ENCODE assay signal across 21 mouse cellular contexts in the genomic region with DNA sequence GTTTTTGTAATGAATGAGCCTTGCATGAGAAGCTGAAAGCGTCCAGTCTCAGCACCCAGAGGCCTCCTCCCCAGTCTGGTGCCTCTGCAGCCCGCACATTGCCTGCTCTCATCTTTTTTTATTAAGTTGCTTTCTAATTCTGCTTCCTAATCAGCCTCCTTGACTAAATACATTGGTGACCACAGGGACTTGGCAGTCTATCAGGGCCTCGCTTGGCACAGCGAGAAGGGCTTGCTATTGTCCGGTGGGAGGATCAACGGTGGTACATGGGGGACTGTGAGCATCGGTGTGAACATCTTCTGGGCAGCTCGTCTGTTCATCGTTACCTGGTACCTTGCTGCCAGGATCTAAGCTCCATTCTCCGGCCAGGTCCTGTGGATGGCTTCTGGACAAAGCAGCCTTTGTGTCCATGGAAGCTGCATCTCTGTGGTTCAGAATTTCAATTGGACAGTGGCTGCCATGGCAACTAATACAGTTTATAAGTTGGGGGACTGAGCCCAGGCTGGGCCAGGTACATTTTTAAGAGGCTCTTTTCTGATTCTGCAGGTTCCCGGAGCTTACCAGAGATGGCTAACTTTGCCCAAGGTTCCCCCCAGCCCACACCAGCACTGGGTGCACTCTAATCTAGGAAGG. TPM values are rescaled to one million over a fixed set of nuclear protein-coding genes. Genes with fewer than 3 reads are reported as not detected.
DNase-seq lines count a peak whose midpoint lies in the region; ATAC-seq lines count a peak whose summit lies in the region.
"Had no signal": no experiment of that assay in that cellular context is flagged by ENCODE, and none has a peak within 500 bp of the region (broad histone marks: within the 10 kb centered on the region; RNA-seq: fewer than 3 reads in every experiment).

No protein-coding gene starts in this region.

- H3K27me3 ChIP-seq in forebrain, embryonic 14.5 days (replicated peaks; ENCODE audit: control insufficient read depth, insufficient read depth, low read length): no peaks in the 10 kb centered on the region
- no peaks in the 10 kb centered on the region for H3K27me3 ChIP-seq in forebrain, embryonic 12.5 days
- no peaks in the 10 kb centered on the region for H3K27me3 ChIP-seq in hindbrain, embryonic 14.5 days (ENCODE audit: control insufficient read depth, insufficient read depth, low read length)
- H3K27me3 ChIP-seq: neural tube, embryonic 13.5 days had no signal

- peak; percentile 39 for DNase-seq in forebrain, embryonic 14.5 days (ENCODE audit: low spot score)
- peak; percentile 43 to 49 for DNase-seq in layer of hippocampus, postnatal 10 days (ENCODE audit: low spot score in 2 of 2)
- no peak for DNase-seq in layer of hippocampus, adult 11-12 months (ENCODE audit: low spot score)
- DNase-seq in Muller cell, postnatal 12 days (ENCODE audit: inconsistent ontology term): peak; percentile 62
- DNase-seq in hindbrain, embryonic 14.5 days (ENCODE audit: low spot score): no peak
- DNase-seq in adrenal gland, adult 8-10 months: no peak
- DNase-seq in B cell, adult 2 months: no peak
- DNase-seq: heart, adult 18-20 months; kidney, adult 18-20 months; kidney, postnatal 14 days; layer of hippocampus, postnatal 36 days; lung, embryonic 14.5 days; thymus, postnatal 25 days had no signal

- H3K4me3 ChIP-seq in forebrain, embryonic 14.5 days (ENCODE audit: low read depth, low read length): no peak overlapping the region
- no peak overlapping the region for H3K4me3 ChIP-seq in forebrain, embryonic 12.5 days (replicated peaks)
- H3K4me3 ChIP-seq in hindbrain, embryonic 14.5 days (replicated peaks; ENCODE audit: low read length): no peak overlapping the region
- H3K4me3 ChIP-seq: embryonic facial prominence, embryonic 15.5 days; heart, embryonic 15.5 days; liver, embryonic 12.5 days; neural tube, embryonic 13.5 days had no signal

- H3K9me3 ChIP-seq in forebrain, embryonic 14.5 days (replicated peaks; ENCODE audit: control insufficient read depth, low read length): no peaks in the 10 kb centered on the region
- no peaks in the 10 kb centered on the region for H3K9me3 ChIP-seq in forebrain, embryonic 12.5 days
- no peaks in the 10 kb centered on the region for H3K9me3 ChIP-seq in hindbrain, embryonic 14.5 days (ENCODE audit: control insufficient read depth, low read length)
- H3K9me3 ChIP-seq: embryonic facial prominence, embryonic 15.5 days; heart, embryonic 15.5 days; liver, embryonic 12.5 days; neural tube, embryonic 13.5 days had no signal

- no peak overlapping the region for H3K9ac ChIP-seq in forebrain, embryonic 14.5 days (ENCODE audit: low read length)
- H3K9ac ChIP-seq in forebrain, embryonic 12.5 days: no peak overlapping the region
- no peak overlapping the region for H3K9ac ChIP-seq in hindbrain, embryonic 14.5 days
- H3K9ac ChIP-seq: embryonic facial prominence, embryonic 15.5 days; heart, embryonic 15.5 days; liver, embryonic 12.5 days; lung, embryonic 14.5 days; neural tube, embryonic 13.5 days had no signal

- peaks cover 8% of the 10 kb centered on the region for H3K4me1 ChIP-seq in forebrain, embryonic 14.5 days (ENCODE audit: control insufficient read depth, insufficient read depth, low read length)
- H3K4me1 ChIP-seq in forebrain, embryonic 12.5 days: peaks cover 19% of the 10 kb centered on the region
- peaks cover 4% of the 10 kb centered on the region; the same call in 1 of the 2 replicates for H3K4me1 ChIP-seq in hindbrain, embryonic 14.5 days (replicated peaks; ENCODE audit: control insufficient read depth, insufficient read depth, low read length)
- H3K4me1 ChIP-seq: liver, embryonic 12.5 days had no signal

- ATAC-seq in forebrain, embryonic 14.5 days: 0 out of 2 replicates have a peak, but pooled peaks have one; percentile 32
- no peak for ATAC-seq in forebrain, embryonic 12.5 days (ENCODE audit: low FRiP score)
- no peak for ATAC-seq in hindbrain, embryonic 14.5 days (ENCODE audit: low FRiP score)
- ATAC-seq: liver, embryonic 12.5 days had no signal

- WGBS in forebrain, embryonic 14.5 days: 33% methylated on average over 11 of the region's 11 CpGs
- 65% methylated on average over 11 of the region's 11 CpGs for WGBS in forebrain, embryonic 12.5 days
- WGBS in hindbrain, embryonic 14.5 days: 54% methylated on average over 11 of the region's 11 CpGs

- no peak overlapping the region for H3K4me2 ChIP-seq in forebrain, embryonic 14.5 days (ENCODE audit: low read length)
- H3K4me2 ChIP-seq in forebrain, embryonic 12.5 days: no peak overlapping the region
- no peak overlapping the region for H3K4me2 ChIP-seq in hindbrain, embryonic 14.5 days (replicated peaks)
- H3K4me2 ChIP-seq: embryonic facial prominence, embryonic 15.5 days; heart, embryonic 15.5 days; liver, embryonic 12.5 days; lung, embryonic 14.5 days; neural tube, embryonic 13.5 days had no signal

- no peaks in the 10 kb centered on the region for H3K36me3 ChIP-seq in forebrain, embryonic 14.5 days (ENCODE audit: control insufficient read depth, insufficient read depth, low read length)
- no peaks in the 10 kb centered on the region for H3K36me3 ChIP-seq in forebrain, embryonic 12.5 days (replicated peaks)
- H3K36me3 ChIP-seq in hindbrain, embryonic 14.5 days (replicated peaks; ENCODE audit: control insufficient read depth, insufficient read depth): no peaks in the 10 kb centered on the region
- H3K36me3 ChIP-seq: embryonic facial prominence, embryonic 15.5 days; heart, embryonic 15.5 days; liver, embryonic 12.5 days; neural tube, embryonic 13.5 days had no signal

- H3K27ac ChIP-seq in forebrain, embryonic 14.5 days (ENCODE audit: low read depth, low read length): 0 out of 2 replicates have a peak overlapping the region, but pooled peaks have one; percentile 39
- H3K27ac ChIP-seq in forebrain, embryonic 12.5 days: no peak overlapping the region
- 0 out of 2 replicates have a peak overlapping the region, but pooled peaks have one; percentile 1 for H3K27ac ChIP-seq in hindbrain, embryonic 14.5 days
- H3K27ac ChIP-seq: embryonic facial prominence, embryonic 15.5 days; heart, embryonic 15.5 days; liver, embryonic 12.5 days; macrophage; neural tube, embryonic 13.5 days had no signal

RNA-seq across cellular contexts. Expression of a gene that starts 14.8 kb away (rescaled TPM):
- polyA plus RNA-seq in forebrain, embryonic 14.5 days (2014; fragmentation: Nextera tagmentation; extraction: Ambion mirVana): 93.2 and 128 TPM in 2 replicates
- polyA plus RNA-seq in forebrain, embryonic 12.5 days (2016; fragmentation: Nextera tagmentation; extraction: Ambion mirVana): 31.4 and 42.6 TPM in 2 replicates
- total RNA-seq in layer of hippocampus, postnatal 10 days (2021): 100 to 1,000 TPM; 106 to 116 TPM
- polyA plus RNA-seq in hindbrain, embryonic 14.5 days (2014; fragmentation: Nextera tagmentation; extraction: Ambion mirVana): 78.4 and 102 TPM in 2 replicates
- total RNA-seq in adrenal gland, adult 8-10 months (2022): 1 to 10 TPM in 2 of 4 experiments, under 1 TPM in 1, not detected in 1; 0.52 to 2.2 (median 1.5) TPM
- total RNA-seq: gastrocnemius, adult 8-10 months; heart, adult 18-20 months; hematopoietic stem cell, adult 5-6 weeks had no signal
- polyA plus RNA-seq: liver, embryonic 12.5 days; macrophage had no signal

RNA-seq across cellular contexts. Expression of a gene that starts 32.6 kb away (rescaled TPM):
- polyA plus RNA-seq in forebrain, embryonic 14.5 days (2014; fragmentation: Nextera tagmentation; extraction: Ambion mirVana): 12.9 and 14.4 TPM in 2 replicates
- 12.5 and 13.8 TPM in 2 replicates for polyA plus RNA-seq in forebrain, embryonic 12.5 days (2016; fragmentation: Nextera tagmentation; extraction: Ambion mirVana)
- total RNA-seq in layer of hippocampus, postnatal 10 days (2021): 1 to 10 TPM; 6.1 to 6.7 TPM
- 10.8 and 12.3 TPM in 2 replicates for polyA plus RNA-seq in hindbrain, embryonic 14.5 days (2014; fragmentation: Nextera tagmentation; extraction: Ambion mirVana)
- 10 to 100 TPM in 1 of 4 experiments, 1 to 10 TPM in 3; 6.6 to 11.1 (median 8.0) TPM for total RNA-seq in adrenal gland, adult 8-10 months (2022)

Comparison
In these comparisons a context has a peak if more than half of its experiments do, and no peak if none do; other contexts are left out.
1. DNase-seq: peak in forebrain, embryonic 14.5 days (single experiment), layer of hippocampus, postnatal 10 days (2 of 2) and Muller cell, postnatal 12 days (single experiment); none in layer of hippocampus, adult 11-12 months (single experiment), hindbrain, embryonic 14.5 days (single experiment), adrenal gland, adult 8-10 months (single experiment) and B cell, adult 2 months (0 of 2).